Mouse (Mus musculus): ENCODE measurements around the gene Irf1. TPM values are rescaled to one million over a fixed set of nuclear protein-coding genes. Genes with fewer than 3 reads are reported as not detected.

Gene Irf1
- total RNA-seq, 2 experiments from 2014 or later: 4.5 to 5.5 TPM

Small RNA genes lying within 50 kb of the gene (microRNA-seq; reads per million reads assigned to microRNA genes)
- 0 reads per million in 2 experiments for gene Mir7671

Other genes with a start within 250 kb of the Irf1 start
- gene Kif3a, start 202.6 kb upstream of the Irf1 start, total RNA-seq (2021): 100 to 1,000 TPM; 137 to 147 TPM
- gene Il4, start 151.3 kb upstream of the Irf1 start, total RNA-seq (2021): not detected
- gene Il13, start 135.3 kb upstream of the Irf1 start, total RNA-seq (2021): not detected
- 1 to 10 TPM; 8.2 to 9.0 TPM for gene Rad50, start 62.7 kb upstream of the Irf1 start, total RNA-seq (2021)
- not detected for gene Il5, start 49.2 kb upstream of the Irf1 start, total RNA-seq (2021)
- gene Gm17334, start 3.2 kb downstream of the Irf1 start, total RNA-seq (2021): under 1 TPM in 1 of 2 experiments, not detected in 1; 0.51 TPM
- gene Gm12216, start 89.2 kb downstream of the Irf1 start, total RNA-seq (2021): 1 to 10 TPM; 2.0 to 3.1 TPM
- gene Slc22a5, start 121.6 kb downstream of the Irf1 start, total RNA-seq (2021): 10 to 100 TPM in 1 of 2 experiments, 1 to 10 TPM in 1; 9.4 to 10.9 TPM
- gene Slc22a21, start 210.3 kb downstream of the Irf1 start, total RNA-seq (2021): 1 to 10 TPM; 1.9 to 2.1 TPM

Data from left cerebral cortex, postnatal 14 days (tissue).